Comparison of ENCODE assay signal across 7 mouse cellular contexts in genomic region chr5:144257451-144258110, GRCm38 (mm10). TPM values are rescaled to one million over a fixed set of nuclear protein-coding genes. Genes with fewer than 3 reads are reported as not detected.
DNase-seq lines count a peak whose midpoint lies in the region; ATAC-seq and TF ChIP-seq lines count a peak whose summit lies in the region.

No protein-coding gene starts in this region.

- H3K36me3 ChIP-seq in forebrain, embryonic 13.5 days (ENCODE audit: poor library complexity, severe bottlenecking), result peaks cover 29% of the 10 kb centered on the region
- H3K36me3 ChIP-seq in limb, embryonic 12.5 days, result peaks cover 44% of the 10 kb centered on the region
- H3K36me3 ChIP-seq in small intestine, adult 2 months (ENCODE audit: control insufficient read depth, insufficient read depth, low read length), result peaks cover 11% of the 10 kb centered on the region; the same call in 1 of the 2 replicates

- H3K4me2 ChIP-seq in forebrain, embryonic 13.5 days, result peak overlapping the region; percentile 83
- H3K4me2 ChIP-seq in limb, embryonic 12.5 days, result peak overlapping the region; percentile 82

- no peaks in the 10 kb centered on the region for H3K9me3 ChIP-seq in forebrain, embryonic 13.5 days (replicated peaks)
- H3K9me3 ChIP-seq in limb, embryonic 12.5 days, result no peaks in the 10 kb centered on the region

- H3K27ac ChIP-seq in forebrain, embryonic 13.5 days, result 0 out of 2 replicates have a peak overlapping the region, but pooled peaks have one; percentile 85
- H3K27ac ChIP-seq in limb, embryonic 12.5 days, result peak overlapping the region; percentile 94; the same call in 1 of the 2 replicates
- H3K27ac ChIP-seq in small intestine, adult 2 months (ENCODE audit: insufficient read depth, low read depth, low read length), result peak overlapping the region; percentile 35; the same call in 1 of the 2 replicates

- 60% methylated on average over 3 of the region's 3 CpGs for WGBS in lung, adult 2 months
- WGBS in forebrain, embryonic 13.5 days, result 78% methylated on average over 3 of the region's 3 CpGs
- 70% methylated on average over 3 of the region's 3 CpGs for WGBS in limb, embryonic 12.5 days
- WGBS in small intestine, adult 2 months, result 56% methylated on average over 3 of the region's 3 CpGs

- H3K27me3 ChIP-seq in forebrain, embryonic 13.5 days, result no peaks in the 10 kb centered on the region
- no peaks in the 10 kb centered on the region for H3K27me3 ChIP-seq in limb, embryonic 12.5 days
- no peaks in the 10 kb centered on the region for H3K27me3 ChIP-seq in small intestine, adult 2 months (ENCODE audit: control insufficient read depth, insufficient read depth, low read length)

- H3K4me1 ChIP-seq in lung, adult 2 months (ENCODE audit: control insufficient read depth, insufficient read depth, low read length), result peaks cover 32% of the 10 kb centered on the region
- peaks cover 54% of the 10 kb centered on the region for H3K4me1 ChIP-seq in forebrain, embryonic 13.5 days
- peaks cover 46% of the 10 kb centered on the region for H3K4me1 ChIP-seq in limb, embryonic 12.5 days (replicated peaks)
- peaks cover 33% of the 10 kb centered on the region for H3K4me1 ChIP-seq in small intestine, adult 2 months (ENCODE audit: control insufficient read depth, insufficient read depth, insufficient read length, low read length)

- ATAC-seq in forebrain, embryonic 13.5 days, result no peak
- ATAC-seq in limb, embryonic 12.5 days (ENCODE audit: insufficient number of reproducible peaks, insufficient read depth, low FRiP score, low TSS enrichment, low read depth), result no peak

- DNase-seq in lung, adult 2 months, result no peak
- no peak for DNase-seq in lung, postnatal 4 days
- DNase-seq in cerebellum, adult 11 months, result no peak
- DNase-seq in urinary bladder, adult 2 months (ENCODE audit: low spot score), result no peak

- TF ChIP-seq CTCF in lung, adult 2 months (IDR thresholded peaks at IDR 0.05; ENCODE audit: insufficient read depth, low read length), result 0 out of 2 replicates have a peak, but pooled peaks have one; percentile 12
- TF ChIP-seq CTCF in small intestine, adult 2 months (IDR thresholded peaks at IDR 0.05; ENCODE audit: extremely low read depth, insufficient read length, insufficient replicate concordance, low read depth, low read length), result 0 out of 2 replicates have a peak, but pooled peaks have one; percentile 28

- H3K4me3 ChIP-seq in lung, adult 2 months (replicated peaks; ENCODE audit: extremely low read depth, low read depth, low read length), result peak overlapping the region; percentile 91
- peak overlapping the region; percentile 98 for H3K4me3 ChIP-seq in forebrain, embryonic 13.5 days
- H3K4me3 ChIP-seq in limb, embryonic 12.5 days (replicated peaks), result peak overlapping the region; percentile 99
- H3K4me3 ChIP-seq in small intestine, adult 2 months (ENCODE audit: low read depth, low read length), result peak overlapping the region; percentile 81

- peak overlapping the region; percentile 96 for H3K9ac ChIP-seq in forebrain, embryonic 13.5 days
- peak overlapping the region; percentile 98 for H3K9ac ChIP-seq in limb, embryonic 12.5 days (replicated peaks)

- no peak for TF ChIP-seq POLR2A in lung, adult 2 months (IDR thresholded peaks at IDR 0.05; ENCODE audit: borderline replicate concordance, extremely low read depth, low read depth, low read length)
- no peak for TF ChIP-seq POLR2A in small intestine, adult 2 months (IDR thresholded peaks at IDR 0.05; ENCODE audit: low read depth, low read length)

RNA-seq across cellular contexts. Expression of gene Bri3, which starts 13.3 kb away (rescaled TPM):
- 164 and 182 TPM in 2 replicates for polyA plus RNA-seq in lung, adult 2 months (2012; rRNA removed)
- polyA plus RNA-seq in forebrain, embryonic 13.5 days (2015; fragmentation: Nextera tagmentation; extraction: Ambion mirVana), result 117 and 128 TPM in 2 replicates
- 143 and 148 TPM in 2 replicates for polyA plus RNA-seq in limb, embryonic 12.5 days (2016; fragmentation: Nextera tagmentation; extraction: Ambion mirVana)
- polyA plus RNA-seq in small intestine, adult 2 months (2012; rRNA removed), result 60.1 and 154 TPM in 2 replicates
- polyA plus RNA-seq in urinary bladder, adult 2 months (2012; rRNA removed), result 138 and 144 TPM in 2 replicates

RNA-seq across cellular contexts. Expression of gene Tecpr1, which starts 34.2 kb away (rescaled TPM):
- 107 and 117 TPM in 2 replicates for polyA plus RNA-seq in lung, adult 2 months (2012; rRNA removed)
- polyA plus RNA-seq in forebrain, embryonic 13.5 days (2015; fragmentation: Nextera tagmentation; extraction: Ambion mirVana), result 37.9 and 39.7 TPM in 2 replicates
- polyA plus RNA-seq in limb, embryonic 12.5 days (2016; fragmentation: Nextera tagmentation; extraction: Ambion mirVana), result 22.1 and 24.3 TPM in 2 replicates
- polyA plus RNA-seq in small intestine, adult 2 months (2012; rRNA removed), result 16.0 and 29.7 TPM in 2 replicates
- 35.0 and 35.3 TPM in 2 replicates for polyA plus RNA-seq in urinary bladder, adult 2 months (2012; rRNA removed)

Comparison
In these comparisons a context has a peak if more than half of its experiments do, and no peak if none do; other contexts are left out.
1. H3K27ac ChIP-seq: peak in every context shown above with its lines; median percentile 94 in limb, embryonic 12.5 days; 85 in forebrain, embryonic 13.5 days; 35 in small intestine, adult 2 months.